Mouse (Mus musculus) inflammation-experienced regulatory T-cells, adult 16 weeks (primary cell): ENCODE measurements around the gene Rfx1. TPM values are rescaled to one million over a fixed set of nuclear protein-coding genes. Genes with fewer than 3 reads are reported as not detected.

ENCODE experiments used
- polyA plus RNA-seq: library from polyadenylated mRNA; unstranded; fragments of 100-300 nt; shearing (Covaris generic); gene quantifications from one replicate; pipeline ENCODE4 v1.2.1, GENCODE M21; 2017

The Rfx1 gene
- polyA plus RNA-seq: 45.8 TPM

GRCm38 (mm10) chr8:84066291-84066930 is at the start of gene Rfx1:
Gene Rfx1, plus strand, starts transcription at chr8:84066834.

GRCm38 (mm10) chr8:84021096-84021495 is 45.5 kb upstream of the Rfx1 start, which contains the start of gene Palm3:
Gene Palm3, plus strand, starts transcription at chr8:84021471.

GRCm38 (mm10) chr8:84042066-84042947 is 24.3 kb upstream of the Rfx1 start, which contains the start of gene Il27ra:
Gene Il27ra, minus strand, starts transcription at chr8:84042589.

GRCm38 (mm10) chr8:84044900-84045299 is 21.7 kb upstream of the Rfx1 start, which contains the start of gene Rln3:
Gene Rln3, minus strand, starts transcription at chr8:84045000.

GRCm38 (mm10) chr8:84065037-84065436 is 1.6 kb upstream of the Rfx1 start, which contains the start of gene Gm10643:
Gene Gm10643, minus strand, starts transcription at chr8:84065137.

GRCm38 (mm10) chr8:84104697-84105609 is 38.3 kb downstream of the Rfx1 start, which contains the start of gene Dcaf15:
Gene Dcaf15, minus strand, starts transcription at chr8:84104768.

GRCm38 (mm10) chr8:84125656-84126055 is 59.0 kb downstream of the Rfx1 start, which contains the start of gene Podnl1:
Gene Podnl1, plus strand, starts transcription at chr8:84125989.

Other genes with a start within 250 kb of the Rfx1 start
- 3.2 TPM for gene Adgrl1, start 166.7 kb upstream of the Rfx1 start, polyA plus RNA-seq
- gene Gm10644, start 111.6 kb upstream of the Rfx1 start, polyA plus RNA-seq: 0.94 TPM
- 26.9 TPM for gene Asf1b, start 111.3 kb upstream of the Rfx1 start, polyA plus RNA-seq
- 2.1 TPM for gene Prkaca, start 93.8 kb upstream of the Rfx1 start, polyA plus RNA-seq
- gene Samd1, start 69.2 kb upstream of the Rfx1 start, polyA plus RNA-seq: 1.5 TPM
- 1.2 TPM for gene 1700067K01Rik, start 65.3 kb upstream of the Rfx1 start, polyA plus RNA-seq
- 1.0 TPM for gene 2210011C24Rik, start 54.7 kb upstream of the Rfx1 start, polyA plus RNA-seq
- gene Palm3, start 45.4 kb upstream of the Rfx1 start, polyA plus RNA-seq: 4.5 TPM
- 435 TPM for gene Il27ra, start 24.2 kb upstream of the Rfx1 start, polyA plus RNA-seq
- gene Rln3, start 21.8 kb upstream of the Rfx1 start, polyA plus RNA-seq: 136 TPM
- gene Gm10643, start 1.7 kb upstream of the Rfx1 start, polyA plus RNA-seq: 0.98 TPM
- gene Dcaf15, start 37.9 kb downstream of the Rfx1 start, polyA plus RNA-seq: 28.9 TPM
- 24.7 TPM for gene Podnl1, start 59.2 kb downstream of the Rfx1 start, polyA plus RNA-seq
- 63.0 TPM for gene Cc2d1a, start 81.1 kb downstream of the Rfx1 start, polyA plus RNA-seq
- gene 4930432K21Rik, start 81.2 kb downstream of the Rfx1 start, polyA plus RNA-seq: 2.4 TPM
- not detected for gene Nanos3, start 118.4 kb downstream of the Rfx1 start, polyA plus RNA-seq
- 7.1 TPM for gene Zswim4, start 170.2 kb downstream of the Rfx1 start, polyA plus RNA-seq
- gene D8Ertd738e, start 182.9 kb downstream of the Rfx1 start, polyA plus RNA-seq: 255 TPM
- 30.3 TPM for gene Mri1, start 190.5 kb downstream of the Rfx1 start, polyA plus RNA-seq
- gene Ccdc130, start 203.5 kb downstream of the Rfx1 start, polyA plus RNA-seq: 43.7 TPM